ENCODE assay signal across 8 mouse cellular contexts in the genomic region with DNA sequence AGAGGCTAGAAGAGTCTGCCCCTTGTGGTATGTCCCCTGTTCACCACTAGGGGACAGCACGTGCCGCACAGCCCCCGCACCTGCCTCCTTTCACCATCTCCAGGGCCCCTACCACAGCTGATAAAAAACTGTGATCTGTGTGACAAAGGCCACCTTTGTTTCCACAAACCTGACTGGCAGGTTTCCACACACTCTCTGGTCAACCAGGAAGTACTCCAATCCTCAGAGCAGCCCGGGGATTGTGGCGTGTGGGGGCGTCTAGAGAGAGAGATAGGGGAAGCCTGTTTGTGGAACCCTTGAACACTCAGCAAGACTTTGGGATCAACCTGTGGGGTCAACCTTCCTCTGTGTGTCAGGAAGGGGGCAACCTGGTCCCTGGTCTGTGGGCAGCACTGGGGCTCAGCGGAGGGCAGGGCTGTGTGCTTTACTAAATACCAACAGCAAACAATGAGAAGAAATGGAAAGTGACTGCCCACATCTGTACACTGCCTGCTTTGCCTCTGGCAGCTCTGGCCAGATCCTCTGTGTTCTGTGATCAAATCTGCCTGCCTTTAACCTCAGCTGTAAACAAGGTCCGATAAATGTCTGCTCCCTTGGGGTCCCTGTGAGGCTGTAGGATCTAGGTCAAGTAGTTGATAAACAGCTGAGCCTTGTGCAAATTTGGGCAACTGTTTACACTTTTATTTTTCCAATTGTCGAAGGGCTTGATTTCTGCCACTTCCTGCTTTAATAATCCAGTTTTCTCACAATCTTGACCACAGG. TPM values are rescaled to one million over a fixed set of nuclear protein-coding genes. Genes with fewer than 3 reads are reported as not detected.
A peak's percentile ranks its signal among the peaks of the same experiment; 100 is the strongest.
DNase-seq lines count a peak whose midpoint lies in the region; ATAC-seq and TF ChIP-seq lines count a peak whose summit lies in the region.

No protein-coding gene starts in this region.

- H3K27me3 ChIP-seq in hindbrain, embryonic 13.5 days, result no peaks in the 10 kb centered on the region
- H3K27me3 ChIP-seq in liver, embryonic 13.5 days, result no peaks in the 10 kb centered on the region
- H3K27me3 ChIP-seq in neural tube, embryonic 14.5 days (ENCODE audit: control insufficient read depth, insufficient read depth, low read length), result no peaks in the 10 kb centered on the region

- ATAC-seq in hindbrain, embryonic 13.5 days (ENCODE audit: low FRiP score), result peak; percentile 10
- ATAC-seq in liver, embryonic 13.5 days (ENCODE audit: low read depth), result peak; percentile 66
- peak; percentile 28 for ATAC-seq in neural tube, embryonic 14.5 days (ENCODE audit: low read depth)

- WGBS in lung, adult 2 months, result 30% methylated on average over 9 of the region's 9 CpGs
- 9% methylated on average over 9 of the region's 9 CpGs for WGBS in hindbrain, embryonic 13.5 days
- WGBS in liver, embryonic 13.5 days (ENCODE audit: insufficient replicate concordance), result 33% methylated on average over 9 of the region's 9 CpGs
- 13% methylated on average over 9 of the region's 9 CpGs for WGBS in neural tube, embryonic 14.5 days

- H3K9me3 ChIP-seq in hindbrain, embryonic 13.5 days, result no peaks in the 10 kb centered on the region
- no peaks in the 10 kb centered on the region for H3K9me3 ChIP-seq in liver, embryonic 13.5 days (replicated peaks)
- no peaks in the 10 kb centered on the region for H3K9me3 ChIP-seq in neural tube, embryonic 14.5 days (ENCODE audit: control insufficient read depth, low read length)

- peaks cover 53% of the 10 kb centered on the region for H3K36me3 ChIP-seq in hindbrain, embryonic 13.5 days
- H3K36me3 ChIP-seq in liver, embryonic 13.5 days, result peaks cover 11% of the 10 kb centered on the region; the same call in 1 of the 2 replicates
- H3K36me3 ChIP-seq in neural tube, embryonic 14.5 days (ENCODE audit: control insufficient read depth, insufficient read depth, low read length), result peaks cover 27% of the 10 kb centered on the region

- H3K4me1 ChIP-seq in lung, adult 2 months (ENCODE audit: control insufficient read depth, insufficient read depth, low read length), result peaks cover 13% of the 10 kb centered on the region
- peaks cover 76% of the 10 kb centered on the region for H3K4me1 ChIP-seq in hindbrain, embryonic 13.5 days (replicated peaks)
- peaks cover 12% of the 10 kb centered on the region for H3K4me1 ChIP-seq in liver, embryonic 13.5 days (replicated peaks)
- peaks cover 26% of the 10 kb centered on the region; the same call in 1 of the 2 replicates for H3K4me1 ChIP-seq in neural tube, embryonic 14.5 days (ENCODE audit: control insufficient read depth, insufficient read depth, low read length)

- peak; percentile 52 for DNase-seq in lung, adult 2 months
- no peak for DNase-seq in lung, postnatal 14 days
- peak; percentile 25 to 41 for DNase-seq in cerebellum, postnatal 14 days
- DNase-seq in liver, embryonic 13.5 days, result no peak
- DNase-seq in left cerebral cortex, postnatal 25 days (ENCODE audit: low spot score in 2 of 2), result no peak
- no peak for DNase-seq in right cerebral cortex, adult 2 months (ENCODE audit: low spot score in 2 of 2)

- peak overlapping the region; percentile 97 for H3K27ac ChIP-seq in hindbrain, embryonic 13.5 days
- H3K27ac ChIP-seq in liver, embryonic 13.5 days, result peak overlapping the region; percentile 78
- H3K27ac ChIP-seq in neural tube, embryonic 14.5 days (ENCODE audit: low read depth, low read length), result peak overlapping the region; percentile 70; the same call in 1 of the 2 replicates

- TF ChIP-seq POLR2A in lung, adult 2 months (IDR thresholded peaks at IDR 0.05; ENCODE audit: borderline replicate concordance, extremely low read depth, low read depth, low read length), result no peak

- intact Hi-C loops in left cerebral cortex, postnatal 25 days (cut with DNase I), result no loop called here

- 0 out of 2 replicates have a peak overlapping the region, but pooled peaks have one; percentile 5 for H3K9ac ChIP-seq in hindbrain, embryonic 13.5 days
- no peak overlapping the region for H3K9ac ChIP-seq in liver, embryonic 13.5 days
- H3K9ac ChIP-seq in neural tube, embryonic 14.5 days (replicated peaks; ENCODE audit: low read depth, low read length), result no peak overlapping the region

- no peak overlapping the region for H3K4me3 ChIP-seq in lung, adult 2 months (replicated peaks; ENCODE audit: extremely low read depth, low read depth, low read length)
- no peak overlapping the region for H3K4me3 ChIP-seq in hindbrain, embryonic 13.5 days
- H3K4me3 ChIP-seq in liver, embryonic 13.5 days (replicated peaks), result no peak overlapping the region
- no peak overlapping the region for H3K4me3 ChIP-seq in neural tube, embryonic 14.5 days (ENCODE audit: low read depth, low read length)

- TF ChIP-seq CTCF in lung, adult 2 months (IDR thresholded peaks at IDR 0.05; ENCODE audit: insufficient read depth, low read length), result peak; percentile 63

- H3K4me2 ChIP-seq in hindbrain, embryonic 13.5 days, result peak overlapping the region; percentile 11; the same call in 1 of the 2 replicates
- peak overlapping the region; percentile 24; the same call in 1 of the 2 replicates for H3K4me2 ChIP-seq in liver, embryonic 13.5 days
- H3K4me2 ChIP-seq in neural tube, embryonic 14.5 days (ENCODE audit: low read depth, low read length), result no peak overlapping the region

RNA-seq across cellular contexts. Expression of gene Dtx4, which starts 12.9 kb away (rescaled TPM):
- polyA plus RNA-seq in lung, adult 2 months (2012; rRNA removed), result 10.3 and 13.8 TPM in 2 replicates
- polyA plus RNA-seq in hindbrain, embryonic 13.5 days (2015; fragmentation: Nextera tagmentation; extraction: Ambion mirVana), result 34.8 and 36.8 TPM in 2 replicates
- 1.6 and 1.9 TPM in 2 replicates for polyA plus RNA-seq in liver, embryonic 13.5 days (2015; fragmentation: Nextera tagmentation; extraction: Ambion mirVana)
- 37.7 and 47.6 TPM in 2 replicates for polyA plus RNA-seq in neural tube, embryonic 14.5 days (2014; fragmentation: Nextera tagmentation; extraction: Ambion mirVana)
- 10 to 100 TPM; 32.7 to 37.1 TPM for total RNA-seq in left cerebral cortex, postnatal 25 days (2021)

RNA-seq across cellular contexts. Expression of gene Mpeg1, which starts 27.8 kb away (rescaled TPM):
- polyA plus RNA-seq in lung, adult 2 months (2012; rRNA removed), result 22.2 and 35.3 TPM in 2 replicates
- 0.47 and 0.78 TPM in 2 replicates for polyA plus RNA-seq in hindbrain, embryonic 13.5 days (2015; fragmentation: Nextera tagmentation; extraction: Ambion mirVana)
- 1.0 TPM in 2 replicates for polyA plus RNA-seq in liver, embryonic 13.5 days (2015; fragmentation: Nextera tagmentation; extraction: Ambion mirVana)
- 1.3 and 1.5 TPM in 2 replicates for polyA plus RNA-seq in neural tube, embryonic 14.5 days (2014; fragmentation: Nextera tagmentation; extraction: Ambion mirVana)
- 1 to 10 TPM; 7.6 to 8.7 TPM for total RNA-seq in left cerebral cortex, postnatal 25 days (2021)

RNA-seq across cellular contexts. Expression of gene Fam111a, which starts 57.2 kb away (rescaled TPM):
- polyA plus RNA-seq in lung, adult 2 months (2012; rRNA removed), result 1.4 and 2.8 TPM in 2 replicates
- 7.8 and 8.0 TPM in 2 replicates for polyA plus RNA-seq in hindbrain, embryonic 13.5 days (2015; fragmentation: Nextera tagmentation; extraction: Ambion mirVana)
- polyA plus RNA-seq in liver, embryonic 13.5 days (2015; fragmentation: Nextera tagmentation; extraction: Ambion mirVana), result 29.6 and 41.6 TPM in 2 replicates
- 5.1 and 7.3 TPM in 2 replicates for polyA plus RNA-seq in neural tube, embryonic 14.5 days (2014; fragmentation: Nextera tagmentation; extraction: Ambion mirVana)
- total RNA-seq in left cerebral cortex, postnatal 25 days (2021), result 1 to 10 TPM; 1.8 to 2.6 TPM

Comparison
In these comparisons a context has a peak if more than half of its experiments do, and no peak if none do; other contexts are left out.
1. DNase-seq: peak in lung, adult 2 months (single experiment) and cerebellum, postnatal 14 days (2 of 2); none in lung, postnatal 14 days (single experiment), liver, embryonic 13.5 days (single experiment), left cerebral cortex, postnatal 25 days (0 of 2) and right cerebral cortex, adult 2 months (0 of 2).
2. ATAC-seq: peak in every context shown above with its lines; median percentile 66 in liver, embryonic 13.5 days; 28 in neural tube, embryonic 14.5 days; 10 in hindbrain, embryonic 13.5 days.
3. Peak in every context shown above with its lines, with median percentiles within 50 percentile points of each other: H3K27ac ChIP-seq.